Mouse (Mus musculus) kidney, embryonic 14.5 days (tissue): ENCODE measurements around the gene Klhdc7b. TPM values are rescaled to one million over a fixed set of nuclear protein-coding genes. Genes with fewer than 3 reads are reported as not detected.

Source experiments
- polyA plus RNA-seq: library from polyadenylated mRNA; unstranded; fragments of >200 nt; fragmentation: Nextera tagmentation; extraction: Ambion mirVana; gene quantifications from 2 replicates; pipeline ENCODE4 v1.2.1, GENCODE M21; 2014

The Klhdc7b gene
- polyA plus RNA-seq, 1 experiment from 2014 or later = not detected

Other genes starting within 250 kb of the Klhdc7b start
- 20.8 and 23.4 TPM in 2 replicates for gene Mapk12, start 244.2 kb upstream of the Klhdc7b start, polyA plus RNA-seq
- gene Mapk11, start 235.3 kb upstream of the Klhdc7b start, polyA plus RNA-seq = 8.4 and 14.8 TPM in 2 replicates
- gene Plxnb2, start 204.1 kb upstream of the Klhdc7b start, polyA plus RNA-seq = 124 and 165 TPM in 2 replicates
- 15.8 and 16.6 TPM in 2 replicates for gene Dennd6b, start 188.4 kb upstream of the Klhdc7b start, polyA plus RNA-seq
- gene Ppp6r2, start 173.4 kb upstream of the Klhdc7b start, polyA plus RNA-seq = 23.6 and 29.8 TPM in 2 replicates
- gene Sbf1, start 69.6 kb upstream of the Klhdc7b start, polyA plus RNA-seq = 55.6 and 62.0 TPM in 2 replicates
- gene Adm2, start 62.2 kb upstream of the Klhdc7b start, polyA plus RNA-seq = 0.43 and 0.44 TPM in 2 replicates
- gene Miox, start 50.5 kb upstream of the Klhdc7b start, polyA plus RNA-seq = 0.76 TPM in 1 of 2 replicates, not detected in the other
- 28.0 and 48.1 TPM in 2 replicates for gene Lmf2, start 29.3 kb upstream of the Klhdc7b start, polyA plus RNA-seq
- 130 and 151 TPM in 2 replicates for gene Ncaph2, start 29.2 kb upstream of the Klhdc7b start, polyA plus RNA-seq
- 10.2 and 11.4 TPM in 2 replicates for gene Sco2, start 11.1 kb upstream of the Klhdc7b start, polyA plus RNA-seq
- 1.6 and 1.8 TPM in 2 replicates for gene Tymp, start 7.9 kb upstream of the Klhdc7b start, polyA plus RNA-seq
- gene Odf3b, start 5.6 kb upstream of the Klhdc7b start, polyA plus RNA-seq = 0.50 TPM in 1 of 2 replicates, not detected in the other
- gene Syce3, start 25.6 kb downstream of the Klhdc7b start, polyA plus RNA-seq = not detected in 2 replicates
- 1.7 and 2.5 TPM in 2 replicates for gene Cpt1b, start 40.9 kb downstream of the Klhdc7b start, polyA plus RNA-seq
- gene C730034F03Rik, start 44.7 kb downstream of the Klhdc7b start, polyA plus RNA-seq = 3.1 TPM in 2 replicates
- not detected in 2 replicates for gene Gm44502, start 44.8 kb downstream of the Klhdc7b start, polyA plus RNA-seq
- gene Chkb, start 45.0 kb downstream of the Klhdc7b start, polyA plus RNA-seq = 51.7 and 57.7 TPM in 2 replicates
- 0.34 and 0.37 TPM in 2 replicates for gene Mapk8ip2, start 69.0 kb downstream of the Klhdc7b start, polyA plus RNA-seq
- gene Arsa, start 92.5 kb downstream of the Klhdc7b start, polyA plus RNA-seq = 11.1 and 12.1 TPM in 2 replicates
- 2.5 and 3.0 TPM in 2 replicates for gene Shank3, start 114.7 kb downstream of the Klhdc7b start, polyA plus RNA-seq
- 0.32 TPM in 1 of 2 replicates, not detected in the other for gene Acr, start 183.4 kb downstream of the Klhdc7b start, polyA plus RNA-seq
- gene Rabl2, start 207.0 kb downstream of the Klhdc7b start, polyA plus RNA-seq = 66.2 and 66.9 TPM in 2 replicates